ENCODE assay signal across 8 mouse cellular contexts in genomic region chr10:127288328-127288799, GRCm38 (mm10). TPM values are rescaled to one million over a fixed set of nuclear protein-coding genes. Genes with fewer than 3 reads are reported as not detected.
DNase-seq lines count a peak whose midpoint lies in the region; ATAC-seq lines count a peak whose summit lies in the region.

No protein-coding gene starts in this region.

- no peaks in the 10 kb centered on the region for H3K9me3 ChIP-seq in heart, embryonic 13.5 days
- H3K9me3 ChIP-seq in limb, embryonic 11.5 days (ENCODE audit: control insufficient read depth, low read length), result no peaks in the 10 kb centered on the region
- no peaks in the 10 kb centered on the region for H3K9me3 ChIP-seq in midbrain, embryonic 13.5 days

- 0% methylated on average over 19 of the region's 28 CpGs for WGBS in heart, embryonic 13.5 days
- WGBS in limb, embryonic 11.5 days, result under 1% methylated on average over 23 of the region's 28 CpGs
- WGBS in midbrain, embryonic 13.5 days, result 0% methylated on average over 21 of the region's 28 CpGs

- no peaks in the 10 kb centered on the region for H3K27me3 ChIP-seq in heart, embryonic 13.5 days (replicated peaks)
- H3K27me3 ChIP-seq in limb, embryonic 11.5 days (ENCODE audit: control insufficient read depth, insufficient read depth, low read length), result no peaks in the 10 kb centered on the region
- H3K27me3 ChIP-seq in midbrain, embryonic 13.5 days, result no peaks in the 10 kb centered on the region

- peak overlapping the region; percentile 76 for H3K4me2 ChIP-seq in heart, embryonic 13.5 days
- H3K4me2 ChIP-seq in limb, embryonic 11.5 days (ENCODE audit: low read depth, severe bottlenecking), result peak overlapping the region; percentile 93
- peak overlapping the region; percentile 86 for H3K4me2 ChIP-seq in midbrain, embryonic 13.5 days (replicated peaks)

- H3K36me3 ChIP-seq in heart, embryonic 13.5 days, result peaks cover 46% of the 10 kb centered on the region
- peaks cover 23% of the 10 kb centered on the region; the same call in 1 of the 2 replicates for H3K36me3 ChIP-seq in limb, embryonic 11.5 days (ENCODE audit: control insufficient read depth, insufficient read depth, low read length)
- H3K36me3 ChIP-seq in midbrain, embryonic 13.5 days, result peaks cover 43% of the 10 kb centered on the region

- peak; percentile 66 for DNase-seq in cerebellum, adult 9-10 months
- no peak for DNase-seq in cerebellum, adult 8-10 months
- peak; percentile 46 to 61 for DNase-seq in urinary bladder, postnatal 36 days (ENCODE audit: low spot score in 2 of 2)
- DNase-seq in urinary bladder, adult 18-20 months (ENCODE audit: low spot score in 2 of 2), result no peak
- DNase-seq in limb, embryonic 11.5 days (ENCODE audit: low spot score), result peak; percentile 72

- H3K4me1 ChIP-seq in heart, embryonic 13.5 days, result peaks cover 66% of the 10 kb centered on the region
- H3K4me1 ChIP-seq in limb, embryonic 11.5 days (ENCODE audit: control insufficient read depth, insufficient read depth, low read length), result peaks cover 27% of the 10 kb centered on the region
- H3K4me1 ChIP-seq in midbrain, embryonic 13.5 days (replicated peaks), result peaks cover 73% of the 10 kb centered on the region

- peak overlapping the region; percentile 95 for H3K9ac ChIP-seq in heart, embryonic 13.5 days
- peak overlapping the region; percentile 80 for H3K9ac ChIP-seq in limb, embryonic 11.5 days (ENCODE audit: low read length)
- H3K9ac ChIP-seq in midbrain, embryonic 13.5 days (replicated peaks), result peak overlapping the region; percentile 82

- ATAC-seq in heart, embryonic 13.5 days (ENCODE audit: extremely low read depth, insufficient number of reproducible peaks, low FRiP score, low TSS enrichment), result peak; percentile 24; the same call in 1 of the 2 replicates
- ATAC-seq in limb, embryonic 11.5 days (ENCODE audit: insufficient number of reproducible peaks, low FRiP score, low TSS enrichment, low read depth), result peak; percentile 11; the same call in 1 of the 2 replicates
- 0 out of 2 replicates have a peak, but pooled peaks have one; percentile 1 for ATAC-seq in midbrain, embryonic 13.5 days
- no peak for ATAC-seq in erythroid progenitor cell, adult 5-6 weeks (replicated peaks; ENCODE audit: low FRiP score, poor library complexity, severe bottlenecking)

- H3K27ac ChIP-seq in heart, embryonic 13.5 days (replicated peaks), result peak overlapping the region; percentile 99
- peak overlapping the region; percentile 96 for H3K27ac ChIP-seq in limb, embryonic 11.5 days (replicated peaks; ENCODE audit: low read depth, low read length)
- H3K27ac ChIP-seq in midbrain, embryonic 13.5 days, result peak overlapping the region; percentile 97

- H3K4me3 ChIP-seq in heart, embryonic 13.5 days, result peak overlapping the region; percentile 86
- H3K4me3 ChIP-seq in limb, embryonic 11.5 days (ENCODE audit: low read depth, low read length), result peak overlapping the region; percentile 67
- H3K4me3 ChIP-seq in midbrain, embryonic 13.5 days (replicated peaks), result peak overlapping the region; percentile 71

RNA-seq across cellular contexts. Expression of gene Mbd6, which starts 0.5 kb away (rescaled TPM):
- polyA plus RNA-seq in heart, embryonic 13.5 days (2015; fragmentation: Nextera tagmentation; extraction: Ambion mirVana), result 12.6 and 12.7 TPM in 2 replicates
- 17.0 and 17.2 TPM in 2 replicates for polyA plus RNA-seq in limb, embryonic 11.5 days (2014; fragmentation: Nextera tagmentation; extraction: Ambion mirVana)
- 16.0 and 16.5 TPM in 2 replicates for polyA plus RNA-seq in midbrain, embryonic 13.5 days (2015; fragmentation: Nextera tagmentation; extraction: Ambion mirVana)
- total RNA-seq in erythroid progenitor cell, adult 5-6 weeks (2015; ENCODE audit: low replicate concordance), result 55.8 and 69.6 TPM in 2 replicates
- total RNA-seq in erythroid progenitor cell, adult 5-6 weeks (2017; ENCODE audit: low replicate concordance), result 10.7 and 15.0 TPM in 2 replicates

RNA-seq across cellular contexts. Expression of gene Dctn2, which starts 22.2 kb away (rescaled TPM):
- polyA plus RNA-seq in heart, embryonic 13.5 days (2015; fragmentation: Nextera tagmentation; extraction: Ambion mirVana), result 133 and 136 TPM in 2 replicates
- 160 and 170 TPM in 2 replicates for polyA plus RNA-seq in limb, embryonic 11.5 days (2014; fragmentation: Nextera tagmentation; extraction: Ambion mirVana)
- polyA plus RNA-seq in midbrain, embryonic 13.5 days (2015; fragmentation: Nextera tagmentation; extraction: Ambion mirVana), result 310 TPM in 2 replicates
- total RNA-seq in erythroid progenitor cell, adult 5-6 weeks (2015; ENCODE audit: low replicate concordance), result 72.9 and 75.0 TPM in 2 replicates
- total RNA-seq in erythroid progenitor cell, adult 5-6 weeks (2017; ENCODE audit: low replicate concordance), result 64.0 and 70.5 TPM in 2 replicates

RNA-seq across cellular contexts. Expression of gene Mars, which starts 23.2 kb away (rescaled TPM):
- polyA plus RNA-seq in heart, embryonic 13.5 days (2015; fragmentation: Nextera tagmentation; extraction: Ambion mirVana), result 84.0 and 86.4 TPM in 2 replicates
- polyA plus RNA-seq in limb, embryonic 11.5 days (2014; fragmentation: Nextera tagmentation; extraction: Ambion mirVana), result 167 and 170 TPM in 2 replicates
- polyA plus RNA-seq in midbrain, embryonic 13.5 days (2015; fragmentation: Nextera tagmentation; extraction: Ambion mirVana), result 122 and 127 TPM in 2 replicates
- total RNA-seq in erythroid progenitor cell, adult 5-6 weeks (2015; ENCODE audit: low replicate concordance), result 68.5 and 80.9 TPM in 2 replicates
- total RNA-seq in erythroid progenitor cell, adult 5-6 weeks (2017; ENCODE audit: low replicate concordance), result 86.0 and 98.9 TPM in 2 replicates

RNA-seq across cellular contexts. Expression of gene Kif5a, which starts 25.2 kb away (rescaled TPM):
- 0.32 and 0.63 TPM in 2 replicates for polyA plus RNA-seq in heart, embryonic 13.5 days (2015; fragmentation: Nextera tagmentation; extraction: Ambion mirVana)
- polyA plus RNA-seq in limb, embryonic 11.5 days (2014; fragmentation: Nextera tagmentation; extraction: Ambion mirVana), result 2.1 and 3.8 TPM in 2 replicates
- 73.0 and 76.7 TPM in 2 replicates for polyA plus RNA-seq in midbrain, embryonic 13.5 days (2015; fragmentation: Nextera tagmentation; extraction: Ambion mirVana)
- not detected in 2 replicates for total RNA-seq in erythroid progenitor cell, adult 5-6 weeks (2015; ENCODE audit: low replicate concordance)
- total RNA-seq in erythroid progenitor cell, adult 5-6 weeks (2017; ENCODE audit: low replicate concordance), result not detected in 2 replicates

RNA-seq across cellular contexts. Expression of gene Arhgap9, which starts 33.4 kb away (rescaled TPM):
- 1.7 and 1.9 TPM in 2 replicates for polyA plus RNA-seq in heart, embryonic 13.5 days (2015; fragmentation: Nextera tagmentation; extraction: Ambion mirVana)
- 5.3 and 5.5 TPM in 2 replicates for polyA plus RNA-seq in limb, embryonic 11.5 days (2014; fragmentation: Nextera tagmentation; extraction: Ambion mirVana)
- 0.77 and 1.4 TPM in 2 replicates for polyA plus RNA-seq in midbrain, embryonic 13.5 days (2015; fragmentation: Nextera tagmentation; extraction: Ambion mirVana)
- total RNA-seq in erythroid progenitor cell, adult 5-6 weeks (2015; ENCODE audit: low replicate concordance), result 18.0 and 18.9 TPM in 2 replicates
- total RNA-seq in erythroid progenitor cell, adult 5-6 weeks (2017; ENCODE audit: low replicate concordance), result 6.4 and 15.4 TPM in 2 replicates

Comparison
In these comparisons a context has a peak if more than half of its experiments do, and no peak if none do; other contexts are left out.
1. DNase-seq: peak in cerebellum, adult 9-10 months (single experiment), urinary bladder, postnatal 36 days (2 of 2) and limb, embryonic 11.5 days (single experiment); none in cerebellum, adult 8-10 months (single experiment) and urinary bladder, adult 18-20 months (0 of 2).
2. Peak in every context shown above with its lines, with median percentiles within 50 percentile points of each other: H3K27ac ChIP-seq, H3K4me2 ChIP-seq, H3K4me3 ChIP-seq and H3K9ac ChIP-seq.